Mouse (Mus musculus) cerebellum, adult 2 months (tissue): ENCODE data around the gene Sync. TPM values are rescaled to one million over a fixed set of nuclear protein-coding genes. Genes with fewer than 3 reads are reported as not detected.

ENCODE experiments used
- DNase-seq, 2 experiments: peaks; one replicate each; pipeline ENCODE4 v3.0.0; 2021
- H3K27ac ChIP-seq: fragments of 200-500 bp; 2 replicates; pipeline ENCODE4 v1.5.1; 2012; ENCODE audit warnings: low read length, control low read depth, inconsistent platforms; ENCODE audit not compliant: insufficient read depth
- H3K27me3 ChIP-seq: fragments of 200-500 bp; 2 replicates; pipeline ENCODE4 v1.6.1; 2012; ENCODE audit warnings: inconsistent platforms, mild to moderate bottlenecking, low read length, moderate library complexity; ENCODE audit not compliant: control insufficient read depth, insufficient read depth
- H3K4me1 ChIP-seq: fragments of 200-500 bp; 2 replicates; pipeline ENCODE4 v1.6.1; 2011; ENCODE audit warnings: low read length; ENCODE audit not compliant: control insufficient read depth, insufficient read depth
- H3K4me3 ChIP-seq: fragments of 200-500 bp; replicated peaks from 2 replicates; pipeline ENCODE3; 2011; ENCODE audit warnings: mild to moderate bottlenecking, low read depth, low read length, control low read depth; ENCODE audit not compliant: insufficient read depth
- CTCF ChIP-seq: fragments of 200-500 bp; IDR thresholded peaks from 2 replicates; pipeline ENCODE4 v1.5.1; 2011; ENCODE audit warnings: low read depth, mild to moderate bottlenecking, control low read depth, low read length, moderate library complexity, borderline replicate concordance; ENCODE audit not compliant: insufficient read depth
- POLR2A ChIP-seq: fragments of 200-500 bp; IDR thresholded peaks from 2 replicates; pipeline ENCODE4 v1.6.1; 2011; ENCODE audit warnings: low read length, control low read depth, borderline replicate concordance; ENCODE audit not compliant: insufficient read depth
- WGBS: fragments of 180-500 bp; shearing (Covaris S2); methylation state at CpG from one replicate; pipeline ENCODE4 v1.1.7; 2018; 5-methylcytosine and 5-hydroxymethylcytosine counted together
- polyA plus RNA-seq: library from polyadenylated mRNA; depleted of rRNA; stranded (reverse); fragments of >200 nt; gene quantifications from 2 replicates; pipeline ENCODE4 v1.2.3, GENCODE M21; 2012; rRNA removed

The Sync gene
- 1.00 and 1.4 TPM in 2 replicates for polyA plus RNA-seq

- peak in 1 of 2 experiments; percentile 26 for DNase-seq
- Histone ChIP-seq H3K27me3 (no peaks in the 10 kb centered on the region), H3K4me1 (peaks cover 12% of the 10 kb centered on the region), H3K4me3 (peak within 1 kb of the TSS; percentile 32), H3K27ac (no peak within 1 kb of the TSS)
- WGBS: 1% methylated on average over 50 of the region's 53 CpGs
- TF ChIP-seq POLR2A (no peak), CTCF (no peak)
Measured at GRCm38 (mm10) chr4:129287472-129287981, at the start of gene Sync. Gene Sync, plus strand, starts transcription at chr4:129287617.

GRCm38 (mm10) chr4:129237843-129238441 is 49.5 kb upstream of the Sync start:
- Histone ChIP-seq H3K4me3 (peak overlapping the region; percentile 80), H3K4me1 (peaks cover 35% of the 10 kb centered on the region), H3K27me3 (no peaks in the 10 kb centered on the region), H3K27ac (0 out of 2 replicates have a peak overlapping the region, but pooled peaks have one; percentile 44)
- whole genome bisulfite sequencing: 19% methylated on average over 21 of the region's 21 CpGs
- TF ChIP-seq POLR2A (no peak), CTCF (no peak)
- no peak for DNase-seq

- TF ChIP-seq CTCF: no peak
- TF ChIP-seq POLR2A: no peak
- 2% methylated on average over 23 of the region's 23 CpGs for WGBS
- H3K27ac ChIP-seq: peak overlapping the region; percentile 14
- peaks cover 35% of the 10 kb centered on the region for H3K4me1 ChIP-seq
- H3K4me3 ChIP-seq: peak overlapping the region; percentile 80
- DNase-seq: peak in 1 of 2 experiments; percentile 55
- H3K27me3 ChIP-seq: no peaks in the 10 kb centered on the region
Measured at GRCm38 (mm10) chr4:129238579-129239016, 48.8 kb upstream of the Sync start.

- H3K27me3 ChIP-seq: no peaks in the 10 kb centered on the region
- peak overlapping the region; percentile 60 for H3K27ac ChIP-seq
- DNase-seq: peak; percentile 81 to 83
- H3K4me1 ChIP-seq: peaks cover 35% of the 10 kb centered on the region
- H3K4me3 ChIP-seq: peak overlapping the region; percentile 80
- 2% methylated on average over 27 of the region's 29 CpGs for WGBS
- peak; percentile 46; the same call in 1 of the 2 replicates for TF ChIP-seq POLR2A
- TF ChIP-seq CTCF: no peak
Measured at GRCm38 (mm10) chr4:129239075-129239474, 48.3 kb upstream of the Sync start.

- no peak for TF ChIP-seq CTCF
- no peak for TF ChIP-seq POLR2A
- H3K27me3 ChIP-seq: no peaks in the 10 kb centered on the region
- no peak overlapping the region; the same call in 1 of the 2 replicates for H3K27ac ChIP-seq
- no peak overlapping the region for H3K4me3 ChIP-seq
- WGBS: 53% methylated on average over 7 of the region's 7 CpGs
- no peak for DNase-seq
- peaks cover 33% of the 10 kb centered on the region for H3K4me1 ChIP-seq
Measured at GRCm38 (mm10) chr4:129241898-129242297, 45.5 kb upstream of the Sync start.

- 76% methylated on average over 4 of the region's 4 CpGs for WGBS
- peaks cover 29% of the 10 kb centered on the region for H3K4me1 ChIP-seq
- TF ChIP-seq POLR2A (no peak), CTCF (no peak)
- no peak overlapping the region for H3K27ac ChIP-seq
- H3K4me3 ChIP-seq: no peak overlapping the region
- H3K27me3 ChIP-seq: no peaks in the 10 kb centered on the region
- no peak for DNase-seq
Measured at GRCm38 (mm10) chr4:129242327-129242726, 45.1 kb upstream of the Sync start.

- Histone ChIP-seq H3K27me3 (no peaks in the 10 kb centered on the region), H3K27ac (no peak overlapping the region), H3K4me1 (peaks cover 27% of the 10 kb centered on the region), H3K4me3 (no peak overlapping the region)
- no peak for TF ChIP-seq CTCF
- no peak for TF ChIP-seq POLR2A
- no peak for DNase-seq
- 66% methylated on average over 4 of the region's 4 CpGs for WGBS
Measured at GRCm38 (mm10) chr4:129242761-129243160, 44.7 kb upstream of the Sync start.

- H3K4me1 ChIP-seq: peaks cover 28% of the 10 kb centered on the region
- no peak overlapping the region for H3K4me3 ChIP-seq
- no peaks in the 10 kb centered on the region for H3K27me3 ChIP-seq
Measured at GRCm38 (mm10) chr4:129244802-129245201, 42.6 kb upstream of the Sync start.

More at GRCm38 (mm10) chr4:129244802-129245201, 42.6 kb upstream of the Sync start:
- WGBS: 78% methylated on average over 4 of the region's 4 CpGs
- TF ChIP-seq CTCF (no peak), POLR2A (no peak)
- DNase-seq: no peak
- H3K27ac ChIP-seq: no peak overlapping the region
